Mouse (Mus musculus) testis, adult 2 months (tissue): Measurements from ENCODE around the gene Gpr37l1. TPM values are rescaled to one million over a fixed set of nuclear protein-coding genes. Genes with fewer than 3 reads are reported as not detected.
"Not testable (repeated sequence)": the region's sequence is repeated elsewhere in the genome, so short reads cannot be mapped to it uniquely, and the experiment has no call there.

Source experiments
- H3K27ac ChIP-seq: fragments of 200-500 bp; 2 replicates; pipeline ENCODE4 v1.5.1; 2012; ENCODE audit warnings: low read depth, low read length; ENCODE audit not compliant: control insufficient read depth, insufficient read depth
- H3K27me3 ChIP-seq: fragments of 200-500 bp; 2 replicates; pipeline ENCODE4 v1.6.1; 2012; ENCODE audit warnings: mild to moderate bottlenecking, low read length, moderate library complexity; ENCODE audit not compliant: control insufficient read depth, insufficient read depth
- H3K36me3 ChIP-seq: fragments of 200-500 bp; 2 replicates; pipeline ENCODE4 v1.6.1; 2012; ENCODE audit warnings: mild to moderate bottlenecking, low read length; ENCODE audit not compliant: control insufficient read depth, insufficient read depth
- H3K4me1 ChIP-seq: fragments of 200-500 bp; 2 replicates; pipeline ENCODE4 v1.6.1; 2012; ENCODE audit warnings: low read length; ENCODE audit not compliant: control insufficient read depth, insufficient read depth
- H3K4me3 ChIP-seq: fragments of 200-500 bp; 2 replicates; pipeline ENCODE4 v1.5.1; 2012; ENCODE audit warnings: low read depth, mild to moderate bottlenecking, low read length, moderate library complexity, mixed read lengths; ENCODE audit not compliant: control insufficient read depth
- CTCF ChIP-seq: fragments of 200-500 bp; IDR thresholded peaks from 2 replicates; pipeline ENCODE4 v1.5.1; 2012; ENCODE audit warnings: low read depth, mild to moderate bottlenecking, inconsistent platforms, low read length, moderate library complexity; ENCODE audit not compliant: control insufficient read depth, insufficient read depth, insufficient replicate concordance
- POLR2A ChIP-seq: fragments of 200-500 bp; IDR thresholded peaks from 2 replicates; pipeline ENCODE4 v1.6.1; 2012; ENCODE audit warnings: low read depth, mild to moderate bottlenecking, inconsistent platforms, low read length, moderate library complexity; ENCODE audit not compliant: control insufficient read depth
- polyA plus RNA-seq: library from polyadenylated mRNA; depleted of rRNA; stranded (reverse); fragments of >200 nt; gene quantifications from 2 replicates; pipeline ENCODE4 v1.2.3, GENCODE M21; 2012

Gene Gpr37l1
- polyA plus RNA-seq, 1 experiment = not detected

DNA sequence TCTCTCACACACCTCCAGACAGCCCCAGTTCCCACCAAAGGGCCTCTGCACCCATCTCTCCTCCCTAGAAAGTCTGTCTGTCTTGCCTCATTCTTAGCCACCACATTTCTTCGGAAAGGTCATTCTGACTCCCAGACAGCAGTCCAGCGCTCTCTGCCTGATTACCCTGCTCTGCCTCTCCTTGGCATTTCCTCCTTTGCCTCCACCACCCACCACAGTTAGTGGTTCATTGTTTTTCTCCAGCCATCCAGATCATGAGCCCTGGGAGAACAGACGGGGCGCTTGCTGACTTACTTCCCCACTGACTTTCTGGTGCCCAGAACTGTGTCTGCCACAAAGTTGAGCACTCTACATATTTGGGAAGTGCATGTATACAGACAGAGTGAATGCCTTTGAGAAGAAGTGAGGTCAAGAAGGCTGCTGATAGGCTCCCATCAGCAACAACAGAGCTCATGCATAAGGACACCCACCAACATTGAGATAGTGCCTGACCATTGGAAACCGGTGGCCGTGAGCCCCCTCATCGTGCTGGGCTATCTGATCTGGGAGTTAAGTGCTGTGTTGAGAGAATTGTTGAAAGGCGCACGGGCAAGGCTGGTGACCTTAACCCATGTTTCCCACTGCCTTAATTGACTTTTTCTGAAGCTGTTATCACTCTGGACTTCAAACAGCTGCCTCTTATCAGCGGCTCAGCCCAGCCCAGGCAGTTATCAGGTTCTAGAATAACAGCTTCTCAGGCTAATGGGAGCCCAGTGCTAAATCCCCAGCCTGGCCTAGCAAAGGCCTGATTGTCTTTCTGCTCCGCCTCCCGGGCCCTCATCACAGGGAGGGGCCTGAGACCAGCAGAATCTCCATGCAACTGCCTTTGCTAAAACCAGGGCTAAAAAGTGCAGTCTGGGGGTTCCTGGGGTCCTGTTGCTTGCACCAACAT is 37.0 kb upstream of the Gpr37l1 start:
- no peak overlapping the region for H3K27ac ChIP-seq
- no peaks in the 10 kb centered on the region for H3K36me3 ChIP-seq
- no peaks in the 10 kb centered on the region; the same call in 1 of the 2 replicates for H3K4me1 ChIP-seq
- H3K27me3 ChIP-seq = no peaks in the 10 kb centered on the region
- no peak overlapping the region for H3K4me3 ChIP-seq
- TF ChIP-seq CTCF (no peak), POLR2A (no peak)

DNA sequence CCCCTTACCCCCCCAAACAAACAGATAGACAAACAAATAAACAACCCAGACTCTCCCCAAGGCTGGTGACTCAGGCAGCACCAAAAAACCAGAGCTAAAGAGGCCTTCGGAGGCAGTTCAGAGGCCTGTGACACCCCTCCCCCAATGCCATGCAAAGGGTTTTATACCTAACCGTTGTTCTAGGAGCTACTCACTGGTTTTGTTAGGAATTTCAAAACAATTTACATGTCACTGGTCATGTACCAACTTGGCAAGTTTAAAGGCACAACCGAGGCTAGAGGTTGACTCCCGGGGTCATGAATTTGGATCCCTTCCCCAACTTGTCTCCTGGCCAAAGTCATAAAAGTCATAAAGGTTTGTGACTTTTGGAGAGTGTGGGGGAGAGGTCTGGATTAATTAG is 32.9 kb upstream of the Gpr37l1 start:
- peaks cover 5% of the 10 kb centered on the region; the same call in 1 of the 2 replicates for H3K4me1 ChIP-seq
- H3K4me3 ChIP-seq = no peak overlapping the region
- H3K36me3 ChIP-seq = no peaks in the 10 kb centered on the region
- H3K27ac ChIP-seq = no peak overlapping the region
- no peak for TF ChIP-seq CTCF
- TF ChIP-seq POLR2A = no peak
- no peaks in the 10 kb centered on the region for H3K27me3 ChIP-seq

DNA sequence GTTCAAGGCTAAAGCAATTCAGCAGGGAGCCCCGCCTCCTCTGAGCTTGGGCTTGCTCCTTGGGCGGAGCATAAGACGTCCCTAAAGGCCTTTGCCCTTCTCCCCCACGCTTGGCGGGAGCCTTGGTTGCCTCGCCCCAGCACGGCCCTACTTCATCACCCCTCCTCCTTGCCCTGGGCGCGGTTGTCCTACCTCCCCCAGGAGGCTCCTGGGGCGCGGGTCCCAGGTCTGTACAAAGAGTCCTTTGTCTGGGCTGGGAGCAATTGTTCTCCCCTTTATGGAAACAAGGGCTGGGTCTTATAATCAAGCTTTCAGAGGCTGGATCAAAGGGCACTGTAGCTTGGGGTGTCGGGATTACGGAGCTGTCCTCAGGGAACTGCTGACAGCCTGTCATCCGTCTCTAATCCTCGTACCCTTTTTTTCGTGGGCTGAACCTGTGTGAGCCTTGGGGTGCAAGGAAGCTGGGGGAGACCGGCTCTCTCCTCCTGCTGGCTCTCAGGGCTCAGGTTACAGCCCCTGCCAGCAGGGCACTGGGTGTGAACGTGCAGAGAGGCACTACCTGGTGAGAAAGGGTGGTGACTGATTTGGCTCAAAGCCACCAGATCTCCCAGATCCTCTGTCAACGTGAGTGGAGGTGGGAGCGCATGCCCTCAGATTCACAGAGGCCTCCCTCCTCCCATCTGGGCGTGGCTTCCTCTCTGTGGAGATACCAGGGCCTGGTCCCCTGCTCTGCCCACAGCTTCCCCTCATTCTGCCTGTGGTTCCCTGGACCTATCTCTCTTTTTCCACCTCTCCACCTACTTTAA is 31.7 kb upstream of the Gpr37l1 start:
- no peaks in the 10 kb centered on the region for H3K36me3 ChIP-seq
- H3K4me1 ChIP-seq = peaks cover 5% of the 10 kb centered on the region; the same call in 1 of the 2 replicates
- no peak for TF ChIP-seq CTCF
- H3K4me3 ChIP-seq = no peak overlapping the region
- H3K27me3 ChIP-seq = no peaks in the 10 kb centered on the region
- H3K27ac ChIP-seq = no peak overlapping the region

DNA sequence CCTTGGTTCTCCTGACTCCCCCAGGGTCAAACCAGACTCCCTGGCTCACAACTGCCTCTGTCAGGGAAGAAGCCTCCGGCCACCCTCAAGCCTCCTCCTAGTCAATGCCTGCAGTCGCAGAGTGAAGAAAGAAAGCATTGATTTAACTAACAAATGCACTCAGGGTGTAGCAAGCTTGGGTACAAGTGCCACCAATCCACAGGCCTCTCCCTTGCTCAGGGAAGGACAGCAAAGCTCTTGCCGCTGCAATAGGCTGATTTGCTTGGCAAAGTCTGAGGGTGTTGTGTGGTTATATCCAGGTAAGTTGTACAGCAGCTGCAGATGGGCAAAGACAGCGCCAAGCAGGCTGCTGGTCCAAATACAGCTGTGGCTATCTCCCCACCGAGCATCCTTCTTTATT is 30.9 kb upstream of the Gpr37l1 start:
- TF ChIP-seq POLR2A (no peak), CTCF (no peak)
- Histone ChIP-seq H3K4me3 (no peak overlapping the region), H3K27me3 (no peaks in the 10 kb centered on the region), H3K36me3 (no peaks in the 10 kb centered on the region), H3K27ac (no peak overlapping the region), H3K4me1 (peaks cover 5% of the 10 kb centered on the region; the same call in 1 of the 2 replicates)

DNA sequence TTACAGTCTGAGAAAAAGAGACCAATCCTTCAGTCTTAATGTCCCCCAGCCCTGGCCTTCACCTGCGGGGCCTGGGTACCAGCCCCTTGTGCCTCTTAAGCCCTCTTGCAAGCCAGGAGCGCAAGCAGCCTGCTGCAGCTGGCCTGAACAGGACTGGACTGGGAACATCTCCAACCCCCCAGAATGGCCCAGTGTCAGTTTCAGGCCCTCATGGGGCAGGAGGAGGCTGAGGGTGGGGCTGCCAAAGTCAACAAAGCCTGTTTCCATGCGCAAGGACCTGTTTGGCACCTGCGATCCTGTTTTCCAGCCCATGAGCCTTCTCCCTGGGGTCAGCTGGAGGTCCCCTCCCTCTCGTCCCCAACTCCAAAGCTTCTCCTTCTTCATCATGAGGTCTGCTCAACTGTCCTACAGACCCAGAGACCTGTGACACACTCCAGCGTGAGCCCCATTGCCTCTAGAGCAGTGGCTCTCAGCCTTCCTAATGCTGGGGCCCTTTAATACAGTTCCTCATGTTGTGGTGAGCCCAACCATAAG is 28.5 kb upstream of the Gpr37l1 start:
- TF ChIP-seq CTCF (no peak), POLR2A (no peak)
- Histone ChIP-seq H3K27me3 (no peaks in the 10 kb centered on the region), H3K27ac (no peak overlapping the region), H3K4me1 (peaks cover 5% of the 10 kb centered on the region; the same call in 1 of the 2 replicates), H3K36me3 (no peaks in the 10 kb centered on the region), H3K4me3 (no peak overlapping the region)

DNA sequence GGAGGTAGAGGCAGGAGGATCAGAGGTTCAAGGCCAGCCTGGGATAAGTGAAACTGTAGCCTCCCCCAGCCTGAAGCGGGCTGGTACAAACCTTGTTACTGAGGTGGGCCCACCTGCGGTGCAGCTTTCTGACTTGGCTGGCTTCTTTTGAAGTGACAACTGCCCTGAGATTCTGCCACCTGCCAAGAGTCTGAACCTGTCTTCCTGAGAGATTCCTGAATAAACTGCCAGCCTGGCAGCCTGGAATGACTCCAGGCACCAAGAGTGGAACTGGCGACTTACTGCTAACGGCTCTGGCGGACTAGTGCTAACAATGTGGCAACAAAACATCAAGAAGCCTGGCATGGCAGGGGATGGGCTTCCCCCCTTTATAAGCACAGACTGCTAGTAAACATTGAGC is 26.9 kb upstream of the Gpr37l1 start:
- H3K27ac ChIP-seq, H3K27me3 ChIP-seq, H3K4me3 ChIP-seq, H3K4me1 ChIP-seq, H3K36me3 ChIP-seq: not testable (repeated sequence)

DNA sequence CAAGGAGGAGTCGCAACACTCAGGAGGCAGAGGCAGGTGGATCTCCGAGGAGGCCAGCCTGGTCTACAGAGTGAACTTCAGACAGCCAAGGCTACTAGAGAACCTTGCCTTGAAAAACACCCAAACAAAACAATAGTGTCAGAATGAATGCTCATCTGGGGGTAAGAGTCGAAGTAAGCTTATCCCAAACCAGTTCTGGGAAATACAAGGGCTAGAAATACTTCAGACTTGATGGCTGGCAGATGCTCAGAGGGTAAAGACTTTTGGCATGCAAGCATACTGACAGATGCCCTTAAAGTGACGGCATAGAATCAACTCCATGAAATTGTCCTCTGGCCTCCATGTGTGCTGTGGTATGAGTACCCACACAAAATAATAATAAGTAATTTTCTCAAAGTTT is 21.7 kb upstream of the Gpr37l1 start:
- H3K27ac ChIP-seq = no peak overlapping the region
- no peaks in the 10 kb centered on the region for H3K36me3 ChIP-seq
- peaks cover 3% of the 10 kb centered on the region for H3K4me1 ChIP-seq
- H3K27me3 ChIP-seq = no peaks in the 10 kb centered on the region
- no peak overlapping the region for H3K4me3 ChIP-seq
- TF ChIP-seq CTCF = no peak
- TF ChIP-seq POLR2A = no peak
